Mouse (Mus musculus): Measurements from ENCODE around the gene Tmem53. TPM values are rescaled to one million over a fixed set of nuclear protein-coding genes. Genes with fewer than 3 reads are reported as not detected.
"Not testable (repeated sequence)": the region's sequence is repeated elsewhere in the genome, so short reads cannot be mapped to it uniquely, and the experiment has no call there.

Gene Tmem53
- polyA plus RNA-seq, 1 experiment from 2014 or later = 6.5 TPM

- H3K4me3 ChIP-seq = no peak overlapping the region
- no peak for ATAC-seq (ENCODE audit: low read depth)
- no peaks in the 10 kb centered on the region for H3K36me3 ChIP-seq
- H3K9ac ChIP-seq = no peak overlapping the region
- WGBS = 63% methylated on average over 12 of the region's 12 CpGs
- H3K27me3 ChIP-seq = no peaks in the 10 kb centered on the region
- H3K27ac ChIP-seq (replicated peaks) = no peak overlapping the region
- peaks cover 22% of the 10 kb centered on the region for H3K4me1 ChIP-seq (replicated peaks)
- H3K9me3 ChIP-seq = no peaks in the 10 kb centered on the region
- H3K4me2 ChIP-seq = no peak overlapping the region
Observed at GRCm38 (mm10) chr4:117253218-117254016, 1.7 kb downstream of the Tmem53 start.

- no peaks in the 10 kb centered on the region for H3K9me3 ChIP-seq
- no peaks in the 10 kb centered on the region for H3K36me3 ChIP-seq
- ATAC-seq (ENCODE audit: low read depth) = no peak
- H3K27ac ChIP-seq (replicated peaks) = no peak overlapping the region
- H3K4me3 ChIP-seq = no peak overlapping the region
- peaks cover 22% of the 10 kb centered on the region for H3K4me1 ChIP-seq (replicated peaks)
- no peaks in the 10 kb centered on the region for H3K27me3 ChIP-seq
- no peak overlapping the region for H3K4me2 ChIP-seq
- 67% methylated on average over 5 of the region's 5 CpGs for WGBS
- H3K9ac ChIP-seq = no peak overlapping the region
Observed at GRCm38 (mm10) chr4:117254017-117254627, 2.4 kb downstream of the Tmem53 start.

GRCm38 (mm10) chr4:117254672-117255071 is 2.9 kb downstream of the Tmem53 start:
- H3K9ac ChIP-seq = no peak overlapping the region
- 37% methylated on average over 6 of the region's 6 CpGs for WGBS
- H3K4me3 ChIP-seq = no peak overlapping the region
- no peak overlapping the region for H3K27ac ChIP-seq (replicated peaks)
- no peak for ATAC-seq (ENCODE audit: low read depth)
- H3K4me2 ChIP-seq = no peak overlapping the region
- peaks cover 22% of the 10 kb centered on the region for H3K4me1 ChIP-seq (replicated peaks)
- H3K9me3 ChIP-seq = no peaks in the 10 kb centered on the region
- H3K36me3 ChIP-seq = no peaks in the 10 kb centered on the region
- no peaks in the 10 kb centered on the region for H3K27me3 ChIP-seq

GRCm38 (mm10) chr4:117259909-117260308 is 8.2 kb downstream of the Tmem53 start:
- H3K36me3 ChIP-seq; H3K9ac ChIP-seq; H3K27ac ChIP-seq (replicated peaks); H3K4me2 ChIP-seq; ATAC-seq (ENCODE audit: low read depth); H3K9me3 ChIP-seq; H3K27me3 ChIP-seq; H3K4me3 ChIP-seq: not testable (repeated sequence)
- H3K4me1 ChIP-seq (replicated peaks) = peaks cover 15% of the 10 kb centered on the region
- WGBS = 78% methylated on average over 6 of the region's 6 CpGs

- no peak overlapping the region for H3K4me3 ChIP-seq
- no peak overlapping the region for H3K27ac ChIP-seq (replicated peaks)
- H3K36me3 ChIP-seq = no peaks in the 10 kb centered on the region
- no peak for ATAC-seq (ENCODE audit: low read depth)
- H3K9me3 ChIP-seq = no peaks in the 10 kb centered on the region
- H3K9ac ChIP-seq = no peak overlapping the region
- peaks cover 15% of the 10 kb centered on the region for H3K4me1 ChIP-seq (replicated peaks)
- H3K4me2 ChIP-seq = no peak overlapping the region
- WGBS = 86% methylated on average over 2 of the region's 2 CpGs
- H3K27me3 ChIP-seq = no peaks in the 10 kb centered on the region
Observed at GRCm38 (mm10) chr4:117261222-117261621, 9.5 kb downstream of the Tmem53 start.

- Histone ChIP-seq H3K9me3 (no peaks in the 10 kb centered on the region), H3K9ac (no peak overlapping the region), H3K4me2 (no peak overlapping the region), H3K36me3 (no peaks in the 10 kb centered on the region), H3K4me3 (no peak overlapping the region), H3K4me1 (replicated peaks) (peaks cover 15% of the 10 kb centered on the region), H3K27ac (replicated peaks) (no peak overlapping the region), H3K27me3 (no peaks in the 10 kb centered on the region; the same call in 1 of the 2 replicates)
- WGBS = 46% methylated on average over 13 of the region's 13 CpGs
- no peak for ATAC-seq (ENCODE audit: low read depth)
Observed at GRCm38 (mm10) chr4:117262101-117262913, 10.6 kb downstream of the Tmem53 start.

- no peak overlapping the region for H3K4me3 ChIP-seq
- no peak overlapping the region for H3K27ac ChIP-seq (replicated peaks)
- H3K4me2 ChIP-seq = no peak overlapping the region
- H3K36me3 ChIP-seq = no peaks in the 10 kb centered on the region
- WGBS = 51% methylated on average over 8 of the region's 8 CpGs
- H3K4me1 ChIP-seq (replicated peaks) = peaks cover 15% of the 10 kb centered on the region
- H3K9me3 ChIP-seq = no peaks in the 10 kb centered on the region
- no peak for ATAC-seq (ENCODE audit: low read depth)
- peaks cover 4% of the 10 kb centered on the region; the same call in 1 of the 2 replicates for H3K27me3 ChIP-seq
- H3K9ac ChIP-seq = no peak overlapping the region
Observed at GRCm38 (mm10) chr4:117262987-117263386, 11.2 kb downstream of the Tmem53 start.

GRCm38 (mm10) chr4:117267284-117267683 is 15.5 kb downstream of the Tmem53 start:
- peaks cover 16% of the 10 kb centered on the region for H3K36me3 ChIP-seq
- 1% methylated on average over 2 of the region's 2 CpGs for WGBS
- peaks cover 9% of the 10 kb centered on the region for H3K27me3 ChIP-seq
- no peak overlapping the region for H3K4me2 ChIP-seq
- H3K9ac ChIP-seq = no peak overlapping the region
- no peak overlapping the region for H3K27ac ChIP-seq (replicated peaks)
- H3K4me3 ChIP-seq = no peak overlapping the region
- H3K9me3 ChIP-seq = no peaks in the 10 kb centered on the region
- H3K4me1 ChIP-seq (replicated peaks) = peaks cover 17% of the 10 kb centered on the region
- no peak for ATAC-seq (ENCODE audit: low read depth)

GRCm38 (mm10) chr4:117267831-117268437 is 16.2 kb downstream of the Tmem53 start:
- 85% methylated on average over 25 of the region's 25 CpGs for WGBS
- no peak overlapping the region for H3K9ac ChIP-seq
- ATAC-seq (ENCODE audit: low read depth) = no peak
- H3K4me3 ChIP-seq = no peak overlapping the region
- peaks cover 17% of the 10 kb centered on the region for H3K4me1 ChIP-seq (replicated peaks)
- H3K36me3 ChIP-seq = peaks cover 22% of the 10 kb centered on the region
- peaks cover 9% of the 10 kb centered on the region for H3K27me3 ChIP-seq
- H3K4me2 ChIP-seq = no peak overlapping the region
- H3K27ac ChIP-seq (replicated peaks) = no peak overlapping the region
- no peaks in the 10 kb centered on the region for H3K9me3 ChIP-seq

- Histone ChIP-seq H3K27me3 (peaks cover 9% of the 10 kb centered on the region), H3K4me2 (no peak overlapping the region), H3K27ac (replicated peaks) (no peak overlapping the region), H3K4me1 (replicated peaks) (peaks cover 18% of the 10 kb centered on the region), H3K36me3 (peaks cover 45% of the 10 kb centered on the region), H3K9me3 (peaks cover 8% of the 10 kb centered on the region; the same call in 1 of the 2 replicates), H3K4me3 (no peak overlapping the region), H3K9ac (no peak overlapping the region)
- peak; percentile 26; the same call in 1 of the 2 replicates for ATAC-seq (ENCODE audit: low read depth)
- WGBS = 10% methylated on average over 6 of the region's 6 CpGs
Observed at GRCm38 (mm10) chr4:117270278-117270677, 18.5 kb downstream of the Tmem53 start.

- WGBS = 2% methylated on average over 12 of the region's 12 CpGs
- peaks cover 8% of the 10 kb centered on the region; the same call in 1 of the 2 replicates for H3K9me3 ChIP-seq
- H3K4me3 ChIP-seq = no peak overlapping the region
- ATAC-seq (ENCODE audit: low read depth) = peak; percentile 44; the same call in 1 of the 2 replicates
- H3K27me3 ChIP-seq = peaks cover 9% of the 10 kb centered on the region; the same call in 1 of the 2 replicates
- peak overlapping the region; percentile 50 for H3K27ac ChIP-seq (replicated peaks)
- peaks cover 37% of the 10 kb centered on the region for H3K4me1 ChIP-seq (replicated peaks)
- 0 out of 2 replicates have a peak overlapping the region, but pooled peaks have one; percentile 5 for H3K9ac ChIP-seq
- peaks cover 67% of the 10 kb centered on the region for H3K36me3 ChIP-seq
- no peak overlapping the region for H3K4me2 ChIP-seq
Observed at GRCm38 (mm10) chr4:117272459-117272858, 20.7 kb downstream of the Tmem53 start.
